Mouse (Mus musculus) Patski (cell line): ENCODE results near the gene Lrig3. TPM values are rescaled to one million over a fixed set of nuclear protein-coding genes. Genes with fewer than 3 reads are reported as not detected.
A peak's percentile ranks its signal among the peaks of the same experiment; 100 is the strongest.

Experiments
- ATAC-seq: fragments of 100-300 bp; one replicate; pipeline ENCODE4 v1.8.0; 2021
- CTCF ChIA-PET: fragments of 350-600 bp; sonication (Branson Sonifier 250); formaldehyde crosslinking; loops from one replicate; lab custom pipeline; 2022; ENCODE audit warnings: inconsistent platforms; lab: Charles Lee
- POLR2A ChIA-PET: fragments of 350-600 bp; sonication (Branson Sonifier 250); formaldehyde crosslinking; loops from one replicate; lab custom pipeline; 2022; ENCODE audit warnings: antibody characterized with exemption, inconsistent platforms; lab: Charles Lee
- DNase-seq: peaks from one replicate; pipeline ENCODE4 v3.0.0-alpha.2; 2011; ENCODE audit warnings: low read depth, low spot score
- H3K27me3 ChIP-seq: fragments of 371-371 bp; one replicate; pipeline ENCODE4 v1.5.1; 2021
- CTCF ChIP-seq: fragments of 100-300 bp; IDR thresholded peaks from one replicate; pipeline ENCODE4 v1.5.1; 2021
- in situ Hi-C: fragments of 300-500 bp; cut with MboI; formaldehyde crosslinking; loops from 3 replicates; pipeline ENCODE4 v1.11.1; 2018; ENCODE audit warnings: low pct_unique_long_range_greater_than_20kb, mixed read lengths
- polyA plus RNA-seq: library from polyadenylated mRNA; unstranded; gene quantifications from one replicate; pipeline ENCODE4 v1.2.3, GENCODE M21; 2021

The Lrig3 gene
- polyA plus RNA-seq, 1 experiment from 2014 or later = 41.9 TPM

- in situ Hi-C loops = no loop called here
- CTCF ChIA-PET = interaction anchor here (0.7 to 1.1 kb wide), 2 partner anchors 10 to 17 kb away, joined by 3 read pairs; no protein-coding TSS in a partner anchor
- POLR2A ChIA-PET = interaction anchor here (1.2 kb wide), 1 partner anchor 51 kb away, joined by 4 read pairs; no protein-coding TSS in a partner anchor
- H3K27me3 ChIP-seq = no peaks in the 10 kb centered on the region
- DNase-seq (no peak), ATAC-seq (no peak)
- no peak for TF ChIP-seq CTCF
Measured at GRCm38 (mm10) chr10:126019350-126019991, 53.5 kb downstream of the Lrig3 start.

DNA sequence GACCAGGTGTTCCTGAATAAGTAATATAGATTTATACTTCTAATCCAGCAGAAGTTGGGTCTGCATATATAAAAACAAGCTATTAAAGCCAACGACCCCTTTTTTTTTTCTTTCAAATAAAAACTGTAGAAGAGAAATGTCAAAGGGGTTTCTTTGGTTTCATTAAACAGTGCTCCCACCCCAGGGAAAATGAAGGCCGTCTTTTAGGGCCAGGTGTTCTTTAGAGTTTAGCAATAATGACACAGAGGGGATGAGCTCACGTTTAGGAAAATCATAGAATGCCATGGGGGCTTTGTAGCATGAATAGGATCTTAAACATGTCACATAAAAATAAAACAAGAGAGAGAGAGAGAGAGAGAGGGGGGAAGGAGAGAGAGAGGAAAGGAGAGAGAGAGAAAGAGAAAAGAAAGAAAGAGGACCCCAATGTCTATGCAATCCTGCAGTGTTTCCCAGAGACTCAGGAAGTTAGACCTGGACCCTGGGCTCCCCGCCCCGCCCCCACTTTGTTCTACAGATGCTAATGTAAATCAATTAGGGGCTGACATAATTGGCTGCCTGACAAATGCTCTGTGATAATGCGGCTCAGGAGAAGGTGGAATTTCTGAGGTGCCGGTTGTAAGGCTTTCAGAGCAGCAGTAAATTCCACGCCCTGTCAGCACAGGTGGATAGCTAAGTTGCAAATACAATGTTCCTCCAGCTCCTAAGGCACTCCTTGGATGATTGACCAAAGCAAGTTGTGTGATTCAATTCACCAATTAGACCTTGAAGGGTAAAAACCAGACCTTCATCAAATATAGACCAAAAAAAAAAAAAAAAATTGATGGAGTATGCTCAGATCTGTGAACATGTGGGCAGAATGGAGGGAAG is 62.8 kb downstream of the Lrig3 start:
- DNase-seq = no peak
- no peak for TF ChIP-seq CTCF
- H3K27me3 ChIP-seq = no peaks in the 10 kb centered on the region
- ATAC-seq = no peak
- POLR2A ChIA-PET = interaction anchor here (0.7 kb wide), 1 partner anchor 252 kb away, joined by 5 read pairs; no protein-coding TSS in a partner anchor
- in situ Hi-C loops = no loop called here
- CTCF ChIA-PET = interaction anchor here (1.2 to 1.5 kb wide), 2 partner anchors 10 to 15 kb away, joined by 3 to 4 read pairs; no protein-coding TSS in a partner anchor

DNA sequence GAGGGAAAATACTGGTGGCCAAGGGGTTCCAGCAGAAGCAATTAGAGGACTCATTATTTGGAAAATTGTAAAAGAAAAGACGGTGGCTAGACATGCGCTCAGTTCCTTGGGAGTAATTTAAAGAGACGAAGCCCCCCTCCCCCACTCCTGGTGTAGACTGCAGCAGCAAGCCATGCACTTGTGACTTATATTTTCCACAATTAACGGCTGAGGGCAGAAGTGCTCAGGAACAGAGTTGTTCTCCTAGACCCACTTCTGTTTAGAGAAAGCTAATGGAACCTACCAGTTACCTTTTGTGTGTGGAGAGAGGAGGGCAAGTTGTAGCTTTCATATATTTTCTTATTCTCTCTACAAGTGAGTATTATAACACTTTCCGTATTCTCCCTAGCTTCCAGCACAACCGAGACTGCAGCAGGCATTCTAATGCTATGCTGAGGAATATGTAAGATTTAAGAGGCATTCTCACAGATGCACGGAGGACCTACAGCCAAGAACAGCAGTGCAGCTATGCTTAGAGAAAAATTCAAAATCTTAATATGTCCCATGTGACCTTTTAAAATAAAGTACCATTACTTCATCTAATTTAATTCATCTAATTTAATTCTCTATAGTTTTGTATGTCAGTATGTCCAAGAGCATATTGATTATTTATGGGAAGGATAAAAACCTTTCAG is 63.6 kb downstream of the Lrig3 start:
- no peak for DNase-seq
- H3K27me3 ChIP-seq = no peaks in the 10 kb centered on the region
- POLR2A ChIA-PET = no interaction called here
- no peak for TF ChIP-seq CTCF
- in situ Hi-C loops = no loop called here
- ATAC-seq = no peak
- CTCF ChIA-PET = interaction anchor here (1.2 to 1.5 kb wide), 2 partner anchors 9 to 16 kb away, joined by 3 to 4 read pairs; no protein-coding TSS in a partner anchor

DNA sequence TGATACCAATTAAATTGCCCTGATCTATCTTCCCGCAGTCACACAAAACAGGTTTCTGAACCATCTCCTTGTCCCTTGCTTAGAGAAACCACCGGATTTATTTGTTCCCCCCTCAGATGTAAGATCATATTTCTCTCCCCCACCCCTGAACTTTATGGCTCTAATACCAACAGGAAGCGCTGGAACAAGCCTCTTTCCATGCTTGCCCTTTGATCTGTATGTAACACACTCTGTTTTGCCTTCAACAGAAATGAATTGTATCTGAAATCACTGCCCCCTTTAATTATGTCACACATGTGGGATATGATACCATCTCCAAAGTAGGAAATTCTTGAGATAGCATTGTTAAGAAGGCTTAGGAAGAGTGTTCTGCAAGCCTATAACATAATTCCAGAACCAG is 90.9 kb downstream of the Lrig3 start:
- no peak for ATAC-seq
- ChIA-PET CTCF (no interaction called here), POLR2A (interaction anchor here (0.6 kb wide), 1 partner anchor 962 kb away, joined by 3 read pairs; no protein-coding TSS in a partner anchor)
- DNase-seq = no peak
- in situ Hi-C loops = no loop called here
- TF ChIP-seq CTCF = no peak
- H3K27me3 ChIP-seq = no peaks in the 10 kb centered on the region

GRCm38 (mm10) chr10:126062812-126063211 is 96.8 kb downstream of the Lrig3 start:
- in situ Hi-C loops = no loop called here
- no peaks in the 10 kb centered on the region for H3K27me3 ChIP-seq
- ChIA-PET POLR2A (no interaction called here), CTCF (no interaction called here)
- TF ChIP-seq CTCF = peak; percentile 29
- ATAC-seq = no peak
- DNase-seq = no peak
